Mouse (Mus musculus) mesoderm, embryonic 11.5 days (tissue): Measurements from ENCODE around the gene Skp2.

Source experiments
- DNase-seq: peaks from one replicate; pipeline ENCODE4 v3.0.0-alpha.2; 2012; ENCODE audit warnings: low read depth, low spot score

Gene Skp2

GRCm38 (mm10) chr15:9075608-9076200, 79.5 kb downstream of the Skp2 start:
- DNase-seq, result no peak

DNA sequence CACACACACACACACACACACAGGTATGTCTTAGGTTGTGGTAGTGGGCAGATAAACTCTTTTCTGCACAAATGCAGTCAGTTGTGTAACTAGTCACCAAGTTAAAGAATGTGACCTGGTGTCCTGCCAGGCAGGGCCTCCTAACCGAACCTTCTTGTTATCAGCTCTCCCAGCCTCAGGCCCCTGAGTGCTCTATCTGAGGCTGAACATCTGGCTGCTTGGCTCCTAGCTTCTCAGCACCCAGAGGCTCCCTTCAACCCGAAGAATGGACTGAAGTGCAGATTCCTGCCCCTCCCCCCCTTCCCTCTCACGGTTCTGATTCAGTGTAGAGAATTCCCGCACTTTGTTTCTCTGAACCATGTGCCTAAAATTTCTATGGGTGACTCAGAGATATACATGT, 80.6 kb downstream of the Skp2 start:
- no peak for DNase-seq

DNA sequence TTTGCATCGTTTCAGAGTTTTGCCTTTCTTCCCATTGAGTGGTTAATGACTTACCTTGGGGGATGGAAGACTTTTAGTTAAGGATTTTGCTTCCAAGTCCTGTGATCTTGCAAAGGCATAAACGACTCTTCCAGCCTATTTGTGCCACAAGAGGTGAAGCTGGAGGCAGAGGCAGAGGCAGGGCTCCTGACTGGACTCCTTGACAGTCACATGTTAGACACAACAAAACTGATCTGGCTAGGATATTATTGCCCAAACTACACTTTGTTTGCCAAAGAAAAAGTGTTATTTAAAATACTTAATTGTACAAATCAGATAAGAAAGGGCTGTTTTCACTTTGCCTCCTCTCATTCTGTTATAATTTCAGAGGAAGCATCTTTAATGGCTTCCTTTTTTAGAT, 81.1 kb downstream of the Skp2 start:
- DNase-seq, result no peak

DNA sequence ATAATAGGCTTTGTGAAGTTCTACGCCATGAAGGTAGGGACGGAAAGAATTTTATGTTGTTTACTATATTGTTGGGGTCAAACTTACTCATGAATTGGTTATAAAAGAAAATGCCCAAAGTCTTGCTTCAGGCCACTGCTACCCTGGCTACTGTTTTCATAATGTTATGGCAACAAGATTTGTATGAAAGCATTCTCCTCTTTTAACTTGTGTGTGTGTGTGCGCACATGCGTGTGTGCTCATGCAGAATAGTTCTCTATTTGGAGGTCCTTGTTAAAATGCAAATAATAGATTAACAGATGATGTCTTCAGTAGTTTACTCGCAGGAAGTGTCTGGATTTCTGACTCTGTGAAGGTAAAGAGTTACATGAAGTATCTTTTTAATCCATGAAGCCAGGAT, 81.5 kb downstream of the Skp2 start:
- no peak for DNase-seq

GRCm38 (mm10) chr15:9073067-9073608, 82.1 kb downstream of the Skp2 start:
- DNase-seq, result no peak

- no peak for DNase-seq
Measured at GRCm38 (mm10) chr15:9072630-9073029, 82.6 kb downstream of the Skp2 start.

GRCm38 (mm10) chr15:9071556-9072544, 83.4 kb downstream of the Skp2 start:
- peak; percentile 55 for DNase-seq

DNA sequence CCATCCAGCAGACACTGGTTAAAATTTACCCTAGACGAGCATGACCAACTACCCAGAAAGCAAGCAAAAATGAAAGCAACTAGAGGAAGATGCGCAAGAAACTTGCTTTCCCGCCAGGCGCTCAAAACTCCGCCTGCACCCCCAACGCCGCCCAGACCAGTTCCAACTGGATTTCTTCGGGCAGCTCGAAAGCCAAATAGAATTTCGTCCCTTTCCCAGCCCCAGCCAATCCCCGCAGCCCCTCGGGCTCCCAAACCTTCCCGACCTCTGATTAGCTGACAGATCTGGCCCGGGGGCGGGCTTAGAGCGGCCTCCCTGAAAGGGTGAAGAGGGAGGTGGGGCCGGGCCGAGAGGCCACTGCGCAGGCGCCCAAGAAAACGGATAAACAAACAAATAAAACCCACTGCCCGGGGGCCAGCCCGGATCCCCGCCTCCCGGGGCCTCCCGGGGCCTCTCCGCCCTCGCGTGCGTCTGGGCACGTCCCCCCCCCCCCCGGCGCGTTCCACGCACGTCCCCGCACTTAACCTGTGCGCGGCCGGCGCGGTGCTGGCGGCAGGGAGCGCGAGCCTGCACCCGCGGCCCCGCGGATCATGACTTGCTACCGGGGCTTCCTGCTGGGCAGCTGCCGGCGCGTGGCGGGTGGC, 84.2 kb downstream of the Skp2 start, which contains the start of gene Nadk2:
Gene Nadk2, plus strand, starts transcription at position 349 of the 644 bp plus-strand sequence.
- DNase-seq, result peak; percentile 99

DNA sequence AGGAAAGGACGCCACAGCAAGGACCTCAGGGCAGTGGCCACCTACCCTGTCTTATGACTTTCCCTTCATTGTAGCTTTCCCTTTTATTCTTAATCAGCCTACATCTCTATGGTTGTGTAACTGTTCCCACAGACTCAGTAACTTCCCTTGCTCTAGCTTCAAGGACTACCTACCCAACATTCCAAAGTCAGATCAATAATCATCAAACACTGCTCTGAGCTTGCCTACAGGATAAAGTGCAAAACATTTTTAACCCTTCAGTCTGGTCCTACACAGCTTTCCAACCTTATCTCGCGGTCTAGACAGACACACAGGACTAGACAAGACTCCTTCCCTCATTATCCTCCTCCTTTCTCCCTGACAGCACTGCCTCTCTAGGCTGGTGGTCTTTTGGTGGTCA, 84.9 kb downstream of the Skp2 start:
- DNase-seq, result no peak

DNA sequence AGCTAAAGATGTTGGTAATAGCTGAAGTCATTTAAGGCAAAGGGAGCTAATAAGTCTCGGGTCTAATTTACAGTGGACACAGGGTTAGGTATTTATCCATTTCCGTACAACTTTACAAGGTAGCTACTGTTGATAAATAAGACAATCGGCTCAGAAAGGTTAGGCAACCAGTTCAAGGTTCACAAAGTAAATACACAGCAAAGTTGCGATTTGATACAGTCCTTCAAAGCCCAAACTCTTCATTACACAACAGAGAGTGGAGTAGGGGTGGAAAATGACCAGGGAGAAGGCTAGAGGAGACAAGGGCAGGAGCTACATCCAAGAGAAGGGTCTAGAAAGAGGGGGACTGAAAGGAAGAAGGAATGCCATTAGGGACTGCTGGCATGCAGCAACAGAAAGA, 86.3 kb downstream of the Skp2 start:
- DNase-seq, result no peak
